Mouse (Mus musculus) retina, embryonic 14.5 days (tissue): ENCODE results near the gene Zfp385b.

Source experiments
- DNase-seq: peaks from one replicate; pipeline ENCODE4 v3.0.0-alpha.2; 2015; ENCODE audit warnings: low spot score

The Zfp385b gene

GRCm38 (mm10) chr2:77589205-77589901 is 230.1 kb downstream of the Zfp385b start:
- no peak for DNase-seq

- no peak for DNase-seq
Measured at GRCm38 (mm10) chr2:77587387-77587786, 232.1 kb downstream of the Zfp385b start.

GRCm38 (mm10) chr2:77586581-77587360 is 232.7 kb downstream of the Zfp385b start:
- DNase-seq, result no peak

- DNase-seq, result no peak
Measured at GRCm38 (mm10) chr2:77583586-77583985, 235.9 kb downstream of the Zfp385b start.

- no peak for DNase-seq
Measured at GRCm38 (mm10) chr2:77576571-77576970, 242.9 kb downstream of the Zfp385b start.

GRCm38 (mm10) chr2:77567528-77568435 is 251.7 kb downstream of the Zfp385b start:
- DNase-seq, result peak; percentile 66

- no peak for DNase-seq
Measured at GRCm38 (mm10) chr2:77563706-77564105, 255.7 kb downstream of the Zfp385b start.

GRCm38 (mm10) chr2:77561941-77562340 is 257.5 kb downstream of the Zfp385b start:
- DNase-seq, result no peak

- DNase-seq, result no peak
Measured at GRCm38 (mm10) chr2:77556938-77557337, 262.5 kb downstream of the Zfp385b start.

- DNase-seq, result no peak
Measured at GRCm38 (mm10) chr2:77555980-77556379, 263.5 kb downstream of the Zfp385b start.

- DNase-seq, result no peak
Measured at GRCm38 (mm10) chr2:77552675-77553074, 266.8 kb downstream of the Zfp385b start.

GRCm38 (mm10) chr2:77543388-77543787 is 276.1 kb downstream of the Zfp385b start:
- no peak for DNase-seq

GRCm38 (mm10) chr2:77542605-77543004 is 276.8 kb downstream of the Zfp385b start:
- DNase-seq, result no peak

- no peak for DNase-seq
Measured at GRCm38 (mm10) chr2:77541681-77542080, 277.8 kb downstream of the Zfp385b start.

- no peak for DNase-seq
Measured at GRCm38 (mm10) chr2:77540860-77541259, 278.6 kb downstream of the Zfp385b start.

- DNase-seq, result no peak
Measured at GRCm38 (mm10) chr2:77536556-77536955, 282.9 kb downstream of the Zfp385b start.

- no peak for DNase-seq
Measured at GRCm38 (mm10) chr2:77528079-77528752, 291.2 kb downstream of the Zfp385b start.

GRCm38 (mm10) chr2:77527616-77528015 is 291.8 kb downstream of the Zfp385b start:
- DNase-seq, result no peak

- DNase-seq, result no peak
Measured at GRCm38 (mm10) chr2:77526803-77527202, 292.6 kb downstream of the Zfp385b start.

GRCm38 (mm10) chr2:77526301-77526700 is 293.1 kb downstream of the Zfp385b start:
- no peak for DNase-seq

- no peak for DNase-seq
Measured at GRCm38 (mm10) chr2:77522223-77522622, 297.2 kb downstream of the Zfp385b start.

- DNase-seq, result peak; percentile 44
Measured at GRCm38 (mm10) chr2:77519341-77519740, 300.1 kb downstream of the Zfp385b start.
